ENCODE assay signal across 12 mouse cellular contexts in the genomic region with DNA sequence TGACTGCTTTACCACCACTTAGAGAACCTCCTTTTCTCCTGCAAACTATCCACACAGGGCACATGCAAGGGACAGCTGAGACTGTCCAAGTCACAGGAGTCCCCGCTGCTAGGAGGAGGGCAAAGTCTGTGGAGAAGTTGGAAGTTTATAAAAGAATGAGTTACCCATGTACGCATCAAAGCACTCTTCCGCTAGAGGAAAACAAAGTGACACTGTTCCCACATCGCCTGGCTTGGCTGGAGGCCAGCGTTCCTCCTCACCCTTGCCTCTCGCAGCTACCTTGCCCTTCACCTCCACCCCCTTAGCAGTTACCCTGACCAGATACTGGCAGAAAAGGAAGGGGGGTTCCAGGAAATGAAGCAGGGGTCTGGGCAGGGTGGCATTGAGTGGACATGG. TPM values are rescaled to one million over a fixed set of nuclear protein-coding genes. Genes with fewer than 3 reads are reported as not detected.
DNase-seq lines count a peak whose midpoint lies in the region; ATAC-seq lines count a peak whose summit lies in the region.
"Had no signal": no experiment of that assay in that cellular context is flagged by ENCODE, and none has a peak within 500 bp of the region (broad histone marks: within the 10 kb centered on the region; RNA-seq: fewer than 3 reads in every experiment).

No protein-coding gene starts in this region.

- WGBS in embryonic facial prominence, embryonic 14.5 days = 55% methylated on average over 6 of the region's 6 CpGs
- WGBS in embryonic facial prominence, embryonic 10.5 days = 67% methylated on average over 6 of the region's 6 CpGs
- 52% methylated on average over 6 of the region's 6 CpGs for WGBS in neural tube, embryonic 12.5 days
- WGBS in neural tube, embryonic 15.5 days = 36% methylated on average over 6 of the region's 6 CpGs
- 54% methylated on average over 6 of the region's 6 CpGs for WGBS in kidney, embryonic 15.5 days

- H3K4me2 ChIP-seq in embryonic facial prominence, embryonic 14.5 days (ENCODE audit: low read depth, low read length) = no peak overlapping the region
- H3K4me2 ChIP-seq in neural tube, embryonic 12.5 days (replicated peaks) = no peak overlapping the region
- H3K4me2 ChIP-seq in neural tube, embryonic 15.5 days = no peak overlapping the region
- no peak overlapping the region for H3K4me2 ChIP-seq in kidney, embryonic 15.5 days
- H3K4me2 ChIP-seq: forebrain, embryonic 13.5 days had no signal

- no peak for DNase-seq in embryonic facial prominence, embryonic 14.5 days (ENCODE audit: low spot score)
- no peak for DNase-seq in embryonic facial prominence, embryonic 10.5 days (ENCODE audit: low spot score)
- peak; percentile 55 to 66 for DNase-seq in lung, postnatal 4 days
- DNase-seq in thymus, postnatal 36 days = no peak
- no peak for DNase-seq in frontal cortex, postnatal 14 days (ENCODE audit: low spot score in 2 of 2)
- DNase-seq: cerebellum, adult 11 months had no signal

- H3K4me1 ChIP-seq in embryonic facial prominence, embryonic 14.5 days (ENCODE audit: control insufficient read depth, insufficient read depth, low read length) = no peaks in the 10 kb centered on the region
- peaks cover 8% of the 10 kb centered on the region for H3K4me1 ChIP-seq in embryonic facial prominence, embryonic 10.5 days
- H3K4me1 ChIP-seq in neural tube, embryonic 12.5 days = no peaks in the 10 kb centered on the region
- H3K4me1 ChIP-seq in neural tube, embryonic 15.5 days = no peaks in the 10 kb centered on the region
- H3K4me1 ChIP-seq in kidney, embryonic 15.5 days = peaks cover 12% of the 10 kb centered on the region; the same call in 1 of the 2 replicates

- no peak overlapping the region for H3K4me3 ChIP-seq in embryonic facial prominence, embryonic 14.5 days (ENCODE audit: low read depth, low read length)
- H3K4me3 ChIP-seq in embryonic facial prominence, embryonic 10.5 days = no peak overlapping the region
- no peak overlapping the region for H3K4me3 ChIP-seq in neural tube, embryonic 12.5 days
- no peak overlapping the region for H3K4me3 ChIP-seq in neural tube, embryonic 15.5 days (replicated peaks)
- H3K4me3 ChIP-seq in kidney, embryonic 15.5 days (replicated peaks) = no peak overlapping the region
- H3K4me3 ChIP-seq: forebrain, embryonic 13.5 days had no signal

- no peaks in the 10 kb centered on the region for H3K36me3 ChIP-seq in embryonic facial prominence, embryonic 14.5 days (ENCODE audit: control insufficient read depth, insufficient read depth, low read length)
- no peaks in the 10 kb centered on the region for H3K36me3 ChIP-seq in embryonic facial prominence, embryonic 10.5 days (replicated peaks)
- no peaks in the 10 kb centered on the region for H3K36me3 ChIP-seq in neural tube, embryonic 12.5 days
- no peaks in the 10 kb centered on the region for H3K36me3 ChIP-seq in neural tube, embryonic 15.5 days
- no peaks in the 10 kb centered on the region for H3K36me3 ChIP-seq in kidney, embryonic 15.5 days

- no peaks in the 10 kb centered on the region for H3K9me3 ChIP-seq in embryonic facial prominence, embryonic 14.5 days (ENCODE audit: control insufficient read depth, low read length)
- H3K9me3 ChIP-seq in embryonic facial prominence, embryonic 10.5 days = no peaks in the 10 kb centered on the region
- no peaks in the 10 kb centered on the region for H3K9me3 ChIP-seq in neural tube, embryonic 12.5 days
- no peaks in the 10 kb centered on the region for H3K9me3 ChIP-seq in neural tube, embryonic 15.5 days (replicated peaks)
- no peaks in the 10 kb centered on the region for H3K9me3 ChIP-seq in kidney, embryonic 15.5 days (replicated peaks)
- H3K9me3 ChIP-seq: forebrain, embryonic 13.5 days had no signal

- no peak overlapping the region for H3K27ac ChIP-seq in embryonic facial prominence, embryonic 14.5 days (replicated peaks; ENCODE audit: low read depth, low read length)
- no peak overlapping the region for H3K27ac ChIP-seq in embryonic facial prominence, embryonic 10.5 days (replicated peaks)
- H3K27ac ChIP-seq in neural tube, embryonic 12.5 days = no peak overlapping the region
- no peak overlapping the region for H3K27ac ChIP-seq in neural tube, embryonic 15.5 days (replicated peaks)
- peak overlapping the region; percentile 60 for H3K27ac ChIP-seq in kidney, embryonic 15.5 days
- H3K27ac ChIP-seq: forebrain, embryonic 13.5 days had no signal

- ATAC-seq in embryonic facial prominence, embryonic 14.5 days (ENCODE audit: low read depth) = peak; percentile 53; the same call in 1 of the 2 replicates
- ATAC-seq in neural tube, embryonic 12.5 days (ENCODE audit: low FRiP score, low read depth) = 0 out of 2 replicates have a peak, but pooled peaks have one; percentile 43
- ATAC-seq in neural tube, embryonic 15.5 days (ENCODE audit: low FRiP score) = no peak
- ATAC-seq in kidney, embryonic 15.5 days (replicated peaks; ENCODE audit: low FRiP score) = peak; percentile 70
- ATAC-seq: forebrain, embryonic 13.5 days had no signal

- no peak overlapping the region for H3K9ac ChIP-seq in embryonic facial prominence, embryonic 14.5 days (ENCODE audit: low read depth, low read length)
- no peak overlapping the region for H3K9ac ChIP-seq in neural tube, embryonic 12.5 days
- H3K9ac ChIP-seq in neural tube, embryonic 15.5 days (replicated peaks) = no peak overlapping the region
- no peak overlapping the region for H3K9ac ChIP-seq in kidney, embryonic 15.5 days
- H3K9ac ChIP-seq: forebrain, embryonic 13.5 days had no signal

- no peaks in the 10 kb centered on the region for H3K27me3 ChIP-seq in embryonic facial prominence, embryonic 14.5 days (replicated peaks; ENCODE audit: control insufficient read depth, insufficient read depth, low read length)
- H3K27me3 ChIP-seq in embryonic facial prominence, embryonic 10.5 days (replicated peaks; ENCODE audit: low read depth, poor library complexity, severe bottlenecking) = no peaks in the 10 kb centered on the region
- no peaks in the 10 kb centered on the region for H3K27me3 ChIP-seq in neural tube, embryonic 12.5 days (replicated peaks)
- H3K27me3 ChIP-seq in neural tube, embryonic 15.5 days (replicated peaks) = no peaks in the 10 kb centered on the region
- no peaks in the 10 kb centered on the region for H3K27me3 ChIP-seq in kidney, embryonic 15.5 days
- H3K27me3 ChIP-seq: forebrain, embryonic 13.5 days had no signal

RNA-seq across cellular contexts. Expression of gene Ghrhr, which starts 18.5 kb away (rescaled TPM):
- polyA plus RNA-seq in embryonic facial prominence, embryonic 14.5 days (2014; fragmentation: Nextera tagmentation; extraction: Ambion mirVana) = not detected in 2 replicates
- polyA plus RNA-seq in embryonic facial prominence, embryonic 10.5 days (2016; fragmentation: Nextera tagmentation; extraction: Ambion mirVana) = not detected in 2 replicates
- not detected in 2 replicates for polyA plus RNA-seq in neural tube, embryonic 12.5 days (2016; fragmentation: Nextera tagmentation; extraction: Ambion mirVana)
- polyA plus RNA-seq in neural tube, embryonic 15.5 days (2015; fragmentation: Nextera tagmentation; extraction: Ambion mirVana) = not detected in 2 replicates
- 0.05 TPM in 1 of 2 replicates, not detected in the other for polyA plus RNA-seq in kidney, embryonic 15.5 days (2015; fragmentation: Nextera tagmentation; extraction: Ambion mirVana)
- polyA plus RNA-seq: forebrain, embryonic 13.5 days; heart, postnatal 0 days; midbrain, postnatal 0 days had no signal

RNA-seq across cellular contexts. Expression of gene Aqp1, which starts 21.4 kb away (rescaled TPM):
- polyA plus RNA-seq in embryonic facial prominence, embryonic 14.5 days (2014; fragmentation: Nextera tagmentation; extraction: Ambion mirVana) = 20.4 and 20.5 TPM in 2 replicates
- polyA plus RNA-seq in embryonic facial prominence, embryonic 10.5 days (2016; fragmentation: Nextera tagmentation; extraction: Ambion mirVana) = 0.29 and 0.76 TPM in 2 replicates
- 3.0 and 3.4 TPM in 2 replicates for polyA plus RNA-seq in neural tube, embryonic 12.5 days (2016; fragmentation: Nextera tagmentation; extraction: Ambion mirVana)
- 7.4 and 11.5 TPM in 2 replicates for polyA plus RNA-seq in neural tube, embryonic 15.5 days (2015; fragmentation: Nextera tagmentation; extraction: Ambion mirVana)
- polyA plus RNA-seq in kidney, embryonic 15.5 days (2015; fragmentation: Nextera tagmentation; extraction: Ambion mirVana) = 29.9 and 38.4 TPM in 2 replicates

Comparison
In these comparisons a context has a peak if more than half of its experiments do, and no peak if none do; other contexts are left out.
1. DNase-seq: peak in lung, postnatal 4 days (2 of 2); none in embryonic facial prominence, embryonic 14.5 days (single experiment), embryonic facial prominence, embryonic 10.5 days (single experiment), thymus, postnatal 36 days (0 of 2) and frontal cortex, postnatal 14 days (0 of 2).